Mouse (Mus musculus): ENCODE measurements around the gene Ppp1r14a. TPM values are rescaled to one million over a fixed set of nuclear protein-coding genes. Genes with fewer than 3 reads are reported as not detected.

The Ppp1r14a gene
- polyA plus RNA-seq, 1 experiment from 2014 or later: 162 TPM

DNA sequence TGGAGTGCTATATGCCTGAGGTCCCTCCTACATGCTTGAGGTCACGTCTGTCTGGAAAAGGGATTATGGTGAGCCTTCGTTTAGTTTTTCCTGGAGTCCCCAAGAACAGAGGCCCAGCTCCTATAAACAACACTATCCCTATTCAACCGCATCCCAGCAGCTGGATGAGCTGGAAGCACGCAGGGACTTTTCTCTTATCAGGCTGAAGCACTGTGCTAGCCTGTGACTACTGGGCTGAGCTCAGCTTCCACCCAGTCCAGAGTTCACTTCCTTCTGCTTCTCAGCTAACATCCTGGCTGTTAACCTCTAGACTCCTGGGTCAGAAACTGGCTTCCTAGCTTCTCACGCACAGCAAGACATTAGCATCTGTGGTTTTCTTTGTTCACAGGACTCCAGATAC, 35.3 kb upstream of the Ppp1r14a start:
- no peak overlapping the region for H3K27ac ChIP-seq (ENCODE audit: low read length)
- no peak overlapping the region for H3K4me3 ChIP-seq (ENCODE audit: low read length)
- peaks cover 10% of the 10 kb centered on the region for H3K4me1 ChIP-seq (replicated peaks; ENCODE audit: control insufficient read depth, insufficient read depth, low read length)
- H3K4me2 ChIP-seq (ENCODE audit: low read depth, low read length): no peak overlapping the region
- H3K9ac ChIP-seq (ENCODE audit: low read length): no peak overlapping the region
- 42% methylated on average over 5 of the region's 5 CpGs for WGBS
- H3K36me3 ChIP-seq (ENCODE audit: control insufficient read depth, insufficient read depth, low read length): no peaks in the 10 kb centered on the region
- H3K9me3 ChIP-seq (ENCODE audit: control insufficient read depth, low read length): no peaks in the 10 kb centered on the region
- ATAC-seq (ENCODE audit: low read depth): no peak
- H3K27me3 ChIP-seq (ENCODE audit: control insufficient read depth, insufficient read depth, low read depth, low read length): no peaks in the 10 kb centered on the region

DNA sequence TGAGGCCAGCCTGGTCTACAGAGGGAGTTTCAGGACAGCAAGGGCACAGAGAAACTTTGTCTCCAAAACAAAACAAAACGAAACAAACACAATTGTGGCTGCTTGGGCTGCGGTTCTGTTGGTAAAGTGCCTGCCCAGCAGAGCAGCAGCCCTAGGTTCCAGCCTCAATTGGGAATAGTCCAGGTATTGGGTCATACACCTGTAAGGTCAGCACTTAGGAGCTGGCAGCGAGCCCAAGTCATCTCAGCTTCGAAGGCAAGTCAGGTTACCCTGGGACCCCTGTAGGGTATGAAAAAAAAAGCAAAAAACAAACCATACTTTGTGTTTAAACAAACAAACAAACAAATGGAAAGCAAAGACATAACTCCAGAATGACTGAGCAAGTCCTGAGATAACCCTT, 33.2 kb upstream of the Ppp1r14a start:
- no peaks in the 10 kb centered on the region for H3K9me3 ChIP-seq (ENCODE audit: control insufficient read depth, low read length)
- ATAC-seq (ENCODE audit: low read depth): no peak
- H3K4me2 ChIP-seq (ENCODE audit: low read depth, low read length): no peak overlapping the region
- H3K36me3 ChIP-seq (ENCODE audit: control insufficient read depth, insufficient read depth, low read length): no peaks in the 10 kb centered on the region
- H3K9ac ChIP-seq (ENCODE audit: low read length): no peak overlapping the region
- WGBS: 71% methylated on average over 4 of the region's 4 CpGs
- peaks cover 10% of the 10 kb centered on the region for H3K4me1 ChIP-seq (replicated peaks; ENCODE audit: control insufficient read depth, insufficient read depth, low read length)
- H3K27ac ChIP-seq (ENCODE audit: low read length): no peak overlapping the region
- no peak overlapping the region for H3K4me3 ChIP-seq (ENCODE audit: low read length)
- H3K27me3 ChIP-seq (ENCODE audit: control insufficient read depth, insufficient read depth, low read depth, low read length): no peaks in the 10 kb centered on the region

DNA sequence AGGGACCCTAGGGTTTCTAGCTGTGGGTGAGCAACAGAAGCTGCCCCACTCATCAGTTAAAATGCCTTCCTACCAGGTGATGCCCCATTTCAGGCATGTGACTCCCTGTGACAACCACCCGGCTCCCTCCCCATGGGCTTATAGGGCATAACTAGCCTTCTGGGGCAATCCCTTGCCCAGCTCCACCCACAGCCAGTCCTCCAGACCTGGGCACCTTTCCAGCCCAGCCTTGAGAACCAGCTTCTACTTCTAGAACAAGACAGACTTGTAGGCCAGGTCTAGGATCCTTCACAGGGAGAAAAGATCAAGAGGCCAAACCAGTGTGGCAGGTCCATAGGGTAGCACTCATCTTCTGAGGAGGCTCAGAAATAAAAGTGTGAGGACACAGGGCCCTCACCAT, 31.7 kb upstream of the Ppp1r14a start:
- Histone ChIP-seq H3K9ac (ENCODE audit: low read length) (no peak overlapping the region), H3K4me2 (ENCODE audit: low read depth, low read length) (no peak overlapping the region), H3K27ac (ENCODE audit: low read length) (peak overlapping the region; percentile 37; the same call in 1 of the 2 replicates), H3K4me3 (ENCODE audit: low read length) (no peak overlapping the region), H3K27me3 (ENCODE audit: control insufficient read depth, insufficient read depth, low read depth, low read length) (no peaks in the 10 kb centered on the region), H3K4me1 (replicated peaks; ENCODE audit: control insufficient read depth, insufficient read depth, low read length) (peaks cover 10% of the 10 kb centered on the region), H3K9me3 (ENCODE audit: control insufficient read depth, low read length) (no peaks in the 10 kb centered on the region), H3K36me3 (ENCODE audit: control insufficient read depth, insufficient read depth, low read length) (no peaks in the 10 kb centered on the region)
- WGBS: 78% methylated on average over 1 of the region's 1 CpGs
- peak; percentile 61 for ATAC-seq (ENCODE audit: low read depth)

DNA sequence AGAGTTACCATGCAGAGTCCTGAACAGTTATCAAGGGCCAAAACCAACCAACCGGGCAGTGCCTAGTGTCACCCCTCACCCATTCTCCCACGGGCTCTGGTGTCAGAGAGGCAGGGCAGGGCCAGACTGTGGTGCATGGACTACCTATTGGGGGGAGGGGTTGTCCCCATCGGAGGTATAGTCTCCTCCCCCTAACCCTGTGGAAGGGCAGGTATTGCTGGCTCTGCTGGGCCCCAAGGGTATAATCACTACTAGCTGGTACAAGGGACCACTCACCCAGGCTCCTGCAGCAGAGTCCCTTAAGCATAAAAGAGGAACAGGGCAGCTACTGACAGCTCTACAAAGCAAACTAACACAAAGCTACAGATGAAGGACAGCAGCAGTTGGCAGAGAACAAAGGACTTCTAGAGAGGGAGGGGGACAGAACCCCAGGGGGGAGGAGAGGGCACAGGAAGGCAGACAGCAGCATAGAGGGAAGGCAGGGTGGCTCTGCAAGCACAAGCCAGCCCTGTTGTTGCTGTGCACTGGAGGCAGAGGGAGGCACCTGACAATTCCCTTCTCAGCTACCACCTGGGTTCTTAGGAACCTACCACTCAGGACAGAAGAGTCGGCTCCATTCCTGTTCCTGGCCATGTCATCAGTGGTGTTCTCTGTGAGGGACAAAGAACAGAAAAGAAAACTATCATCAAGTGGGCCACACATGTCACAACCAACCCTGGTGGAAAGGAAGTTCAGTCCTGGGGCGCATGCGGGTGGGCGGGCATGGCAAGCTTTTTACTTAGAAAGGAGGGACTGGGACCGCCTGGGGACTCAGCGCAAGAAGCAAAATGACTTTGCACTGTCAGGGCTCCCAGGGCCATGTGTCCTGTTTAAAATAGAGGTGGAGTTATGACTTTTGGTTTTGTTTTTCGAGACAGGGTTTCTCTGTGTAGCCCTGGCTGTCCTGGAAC, 29.1 kb upstream of the Ppp1r14a start:
- no peak overlapping the region for H3K27ac ChIP-seq (ENCODE audit: low read length)
- ATAC-seq (ENCODE audit: low read depth): 0 out of 2 replicates have a peak, but pooled peaks have one; percentile 21

DNA sequence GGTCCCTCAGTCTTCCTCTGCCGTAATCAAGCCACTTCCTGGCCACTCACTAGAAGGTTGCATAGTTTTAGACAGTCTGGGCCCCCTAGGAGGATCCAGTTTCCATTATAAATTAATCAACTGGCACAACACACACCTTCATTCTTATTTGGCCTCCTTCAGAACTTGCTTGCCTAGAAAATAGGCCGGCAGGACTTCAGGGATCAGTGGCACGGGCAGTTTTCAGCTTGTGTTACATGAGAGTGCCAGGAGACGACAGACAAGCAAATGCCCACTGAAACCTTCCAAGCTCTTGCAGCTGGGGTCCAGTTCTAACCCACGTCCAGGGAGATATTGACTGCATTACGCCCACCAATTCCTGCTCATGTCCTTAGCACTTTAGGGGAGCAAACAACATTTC, 27.0 kb upstream of the Ppp1r14a start:
- 51% methylated on average over 6 of the region's 6 CpGs for WGBS
- H3K27me3 ChIP-seq (ENCODE audit: control insufficient read depth, insufficient read depth, low read depth, low read length): no peaks in the 10 kb centered on the region
- H3K9me3 ChIP-seq (ENCODE audit: control insufficient read depth, low read length): no peaks in the 10 kb centered on the region
- no peak overlapping the region for H3K27ac ChIP-seq (ENCODE audit: low read length)
- H3K9ac ChIP-seq (ENCODE audit: low read length): no peak overlapping the region
- no peak overlapping the region for H3K4me2 ChIP-seq (ENCODE audit: low read depth, low read length)
- H3K4me3 ChIP-seq (ENCODE audit: low read length): no peak overlapping the region
- no peaks in the 10 kb centered on the region for H3K36me3 ChIP-seq (ENCODE audit: control insufficient read depth, insufficient read depth, low read length)
- ATAC-seq (ENCODE audit: low read depth): no peak
- peaks cover 13% of the 10 kb centered on the region for H3K4me1 ChIP-seq (replicated peaks; ENCODE audit: control insufficient read depth, insufficient read depth, low read length)

More for the DNA sequence above, 29.1 kb upstream of the Ppp1r14a start:
- Histone ChIP-seq H3K4me1 (replicated peaks; ENCODE audit: control insufficient read depth, insufficient read depth, low read length) (peaks cover 10% of the 10 kb centered on the region), H3K4me3 (ENCODE audit: low read length) (no peak overlapping the region), H3K9me3 (ENCODE audit: control insufficient read depth, low read length) (no peaks in the 10 kb centered on the region), H3K9ac (ENCODE audit: low read length) (no peak overlapping the region), H3K36me3 (ENCODE audit: control insufficient read depth, insufficient read depth, low read length) (no peaks in the 10 kb centered on the region), H3K4me2 (ENCODE audit: low read depth, low read length) (no peak overlapping the region), H3K27me3 (ENCODE audit: control insufficient read depth, insufficient read depth, low read depth, low read length) (no peaks in the 10 kb centered on the region)
- 78% methylated on average over 10 of the region's 10 CpGs for WGBS

DNA sequence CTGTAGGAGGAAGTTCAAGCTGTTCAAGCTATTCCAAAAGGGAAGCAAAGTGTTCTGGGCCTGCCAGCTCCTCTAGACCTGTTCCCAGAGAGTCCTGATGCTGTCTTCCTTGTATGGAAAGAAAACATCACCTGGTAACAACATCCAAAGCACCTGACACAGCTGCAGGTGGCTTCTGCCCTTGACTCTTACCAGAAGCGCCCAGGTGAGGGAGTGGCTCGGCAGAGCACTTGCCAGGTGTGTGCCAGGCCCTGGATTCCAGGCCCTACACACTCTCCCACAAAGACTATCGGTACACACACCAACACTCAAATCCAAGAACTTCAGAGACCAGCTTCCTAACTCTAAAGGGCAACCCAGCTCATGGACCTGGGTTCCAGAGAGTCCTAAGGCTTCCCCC, 25.3 kb upstream of the Ppp1r14a start:
- no peak overlapping the region for H3K27ac ChIP-seq (ENCODE audit: low read length)
- H3K9ac ChIP-seq (ENCODE audit: low read length): no peak overlapping the region
- no peak for ATAC-seq (ENCODE audit: low read depth)
- no peak overlapping the region for H3K4me2 ChIP-seq (ENCODE audit: low read depth, low read length)
- no peaks in the 10 kb centered on the region for H3K27me3 ChIP-seq (ENCODE audit: control insufficient read depth, insufficient read depth, low read depth, low read length)
- peaks cover 3% of the 10 kb centered on the region; the same call in 1 of the 2 replicates for H3K4me1 ChIP-seq (replicated peaks; ENCODE audit: control insufficient read depth, insufficient read depth, low read length)
- no peaks in the 10 kb centered on the region for H3K36me3 ChIP-seq (ENCODE audit: control insufficient read depth, insufficient read depth, low read length)
- 73% methylated on average over 3 of the region's 3 CpGs for WGBS
- H3K9me3 ChIP-seq (ENCODE audit: control insufficient read depth, low read length): no peaks in the 10 kb centered on the region
- H3K4me3 ChIP-seq (ENCODE audit: low read length): no peak overlapping the region

DNA sequence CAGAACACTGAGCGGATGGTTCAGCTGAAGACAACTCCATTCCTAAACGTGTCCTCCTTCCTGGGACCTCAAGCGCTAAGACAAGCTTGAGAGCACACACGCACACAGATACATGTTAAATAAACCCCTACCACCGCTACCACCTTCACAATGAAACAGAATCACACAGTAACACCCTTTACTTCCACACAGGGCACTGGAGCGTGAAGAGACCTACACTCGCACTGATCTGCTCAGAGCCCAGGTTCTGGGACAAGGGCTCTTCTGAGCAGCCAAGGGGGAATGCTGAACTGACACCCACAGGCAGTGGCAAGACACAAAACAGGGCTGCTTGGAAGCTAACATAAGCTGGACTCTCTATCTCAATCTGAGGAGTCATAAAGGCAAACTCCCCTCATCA, 23.5 kb upstream of the Ppp1r14a start:
- H3K9ac ChIP-seq (ENCODE audit: low read length): no peak overlapping the region
- H3K27me3 ChIP-seq (ENCODE audit: control insufficient read depth, insufficient read depth, low read depth, low read length): no peaks in the 10 kb centered on the region
- no peaks in the 10 kb centered on the region for H3K36me3 ChIP-seq (ENCODE audit: control insufficient read depth, insufficient read depth, low read length)
- no peaks in the 10 kb centered on the region for H3K9me3 ChIP-seq (ENCODE audit: control insufficient read depth, low read length)
- peaks cover 5% of the 10 kb centered on the region; the same call in 1 of the 2 replicates for H3K4me1 ChIP-seq (replicated peaks; ENCODE audit: control insufficient read depth, insufficient read depth, low read length)
- no peak overlapping the region for H3K4me3 ChIP-seq (ENCODE audit: low read length)
- H3K27ac ChIP-seq (ENCODE audit: low read length): no peak overlapping the region
- WGBS: 69% methylated on average over 7 of the region's 7 CpGs
- no peak for ATAC-seq (ENCODE audit: low read depth)
- H3K4me2 ChIP-seq (ENCODE audit: low read depth, low read length): no peak overlapping the region

DNA sequence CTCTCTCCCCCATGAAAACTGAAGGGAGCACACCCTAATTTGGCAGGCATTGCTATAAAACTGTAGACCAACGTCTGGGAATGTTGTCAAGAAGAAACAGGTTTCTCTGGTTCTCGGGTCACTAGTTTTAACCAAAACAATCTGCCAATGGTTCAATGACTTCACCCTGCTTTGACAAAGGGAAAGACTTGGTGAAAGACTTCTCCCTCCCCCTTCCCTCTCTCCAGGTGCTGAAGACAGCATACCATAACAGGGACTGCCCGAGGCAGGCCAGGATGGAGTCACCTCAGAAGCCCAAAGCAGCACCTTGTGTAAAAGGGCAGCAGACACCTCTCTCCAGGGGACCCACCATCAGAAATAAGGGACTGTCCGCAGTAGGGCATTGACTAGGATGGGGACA, 22.2 kb upstream of the Ppp1r14a start:
- ATAC-seq (ENCODE audit: low read depth): no peak
- Histone ChIP-seq H3K9ac (ENCODE audit: low read length) (no peak overlapping the region), H3K4me3 (ENCODE audit: low read length) (no peak overlapping the region), H3K27me3 (ENCODE audit: control insufficient read depth, insufficient read depth, low read depth, low read length) (no peaks in the 10 kb centered on the region), H3K4me2 (ENCODE audit: low read depth, low read length) (no peak overlapping the region), H3K9me3 (ENCODE audit: control insufficient read depth, low read length) (no peaks in the 10 kb centered on the region), H3K36me3 (ENCODE audit: control insufficient read depth, insufficient read depth, low read length) (no peaks in the 10 kb centered on the region), H3K27ac (ENCODE audit: low read length) (no peak overlapping the region), H3K4me1 (replicated peaks; ENCODE audit: control insufficient read depth, insufficient read depth, low read length) (peaks cover 16% of the 10 kb centered on the region)
- 43% methylated on average over 4 of the region's 4 CpGs for WGBS

DNA sequence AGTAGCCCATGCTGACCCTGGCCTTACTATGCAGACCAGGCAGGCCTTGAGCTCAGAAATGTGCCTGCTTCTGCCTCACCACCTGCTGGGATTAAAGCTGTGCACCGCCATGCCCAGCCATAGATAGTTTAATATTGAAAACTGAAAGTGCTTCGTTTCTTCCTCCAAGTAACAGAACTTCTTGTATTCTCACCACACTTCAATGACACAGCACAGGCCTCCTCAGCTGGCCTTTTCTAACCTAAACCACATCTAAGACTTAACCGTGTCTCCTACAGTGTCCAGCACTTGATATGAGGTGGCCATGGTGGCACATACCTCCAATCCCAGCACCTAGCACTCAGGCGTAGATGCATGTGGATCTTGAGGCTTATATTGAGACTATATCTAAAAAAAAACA, 18.7 kb upstream of the Ppp1r14a start:
- no peaks in the 10 kb centered on the region for H3K9me3 ChIP-seq (ENCODE audit: control insufficient read depth, low read length)
- no peaks in the 10 kb centered on the region for H3K27me3 ChIP-seq (ENCODE audit: control insufficient read depth, insufficient read depth, low read depth, low read length)
- no peak overlapping the region for H3K4me3 ChIP-seq (ENCODE audit: low read length)
- no peak for ATAC-seq (ENCODE audit: low read depth)
- H3K36me3 ChIP-seq (ENCODE audit: control insufficient read depth, insufficient read depth, low read length): no peaks in the 10 kb centered on the region
- H3K4me1 ChIP-seq (replicated peaks; ENCODE audit: control insufficient read depth, insufficient read depth, low read length): peaks cover 19% of the 10 kb centered on the region
- 79% methylated on average over 4 of the region's 4 CpGs for WGBS
- no peak overlapping the region for H3K4me2 ChIP-seq (ENCODE audit: low read depth, low read length)
- no peak overlapping the region for H3K9ac ChIP-seq (ENCODE audit: low read length)
- H3K27ac ChIP-seq (ENCODE audit: low read length): no peak overlapping the region

All from lung, embryonic 16.5 days (tissue).